Mouse (Mus musculus): ENCODE measurements around the gene Foxo6. TPM values are rescaled to one million over a fixed set of nuclear protein-coding genes. Genes with fewer than 3 reads are reported as not detected.

Gene Foxo6
- polyA plus RNA-seq (2012; rRNA removed; ENCODE audit: low replicate concordance), result 2.1 and 17.1 TPM in 2 replicates

GRCm38 (mm10) chr4:120287290-120288111 lies at the start of gene Foxo6:
TSS of gene Foxo6 (minus strand) at chr4:120287349.

Other genes starting within 250 kb of the Foxo6 start
- gene AL607142.1, start 222.4 kb downstream of the Foxo6 start, polyA plus RNA-seq (2012; rRNA removed; ENCODE audit: low replicate concordance), result not detected in 2 replicates
- gene Edn2, start 126.1 kb downstream of the Foxo6 start, polyA plus RNA-seq (2012; rRNA removed; ENCODE audit: low replicate concordance), result 17.5 and 28.8 TPM in 2 replicates
- 9.0 and 15.0 TPM in 2 replicates for gene Scmh1, start 117.9 kb upstream of the Foxo6 start, polyA plus RNA-seq (2012; rRNA removed; ENCODE audit: low replicate concordance)
- 0.09 TPM in 1 of 2 replicates, not detected in the other for gene Slfnl1, start 244.9 kb upstream of the Foxo6 start, polyA plus RNA-seq (2012; rRNA removed; ENCODE audit: low replicate concordance)

Measured in duodenum, adult 2 months (tissue).